Mouse (Mus musculus): Measurements from ENCODE around the gene Gm45208.
"Not testable (repeated sequence)": the region's sequence is repeated elsewhere in the genome, so short reads cannot be mapped to it uniquely, and the experiment has no call there.

Gm45208 gene

DNA sequence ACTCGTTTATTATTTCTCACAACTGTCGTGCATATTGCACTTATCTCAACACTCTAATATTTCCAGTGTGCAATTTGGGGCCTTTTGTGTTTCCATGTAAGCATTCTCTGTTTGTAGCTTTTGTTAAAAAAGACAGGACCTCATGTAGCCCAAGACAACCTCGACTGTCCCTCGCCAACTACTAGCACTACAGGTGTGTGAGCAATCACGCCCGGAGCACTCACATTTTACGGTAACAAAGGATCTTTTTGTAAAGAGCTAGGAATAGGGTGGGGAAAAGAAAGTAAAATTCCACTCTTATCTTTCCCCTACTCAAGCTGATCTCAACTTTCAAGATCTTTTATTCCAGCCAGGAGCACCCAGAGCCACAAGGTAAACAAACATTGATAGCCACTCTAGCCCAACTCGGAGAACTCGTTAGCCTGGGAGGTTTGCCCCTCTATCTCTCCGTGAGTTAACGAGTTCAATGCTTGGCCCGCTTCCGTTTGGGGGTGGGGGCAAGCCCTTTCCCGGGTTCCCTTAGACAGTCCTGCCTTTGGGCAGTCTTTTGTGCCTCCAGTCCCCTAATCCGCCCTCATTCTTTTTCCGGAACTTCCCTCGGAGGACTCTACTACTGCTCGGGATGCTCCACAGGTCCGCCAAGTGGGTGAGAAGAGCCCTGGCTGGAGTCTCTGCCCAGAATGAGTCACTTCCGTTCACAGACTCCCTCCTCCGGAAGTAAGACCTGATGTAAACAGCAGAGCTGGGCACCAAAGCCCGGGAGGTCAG, at the start of gene Gm45208:
TSS of gene Gm45208 (plus strand) at position 732 of the 768 bp plus-strand sequence.
- DNase-seq: peak; percentile 82

DNA sequence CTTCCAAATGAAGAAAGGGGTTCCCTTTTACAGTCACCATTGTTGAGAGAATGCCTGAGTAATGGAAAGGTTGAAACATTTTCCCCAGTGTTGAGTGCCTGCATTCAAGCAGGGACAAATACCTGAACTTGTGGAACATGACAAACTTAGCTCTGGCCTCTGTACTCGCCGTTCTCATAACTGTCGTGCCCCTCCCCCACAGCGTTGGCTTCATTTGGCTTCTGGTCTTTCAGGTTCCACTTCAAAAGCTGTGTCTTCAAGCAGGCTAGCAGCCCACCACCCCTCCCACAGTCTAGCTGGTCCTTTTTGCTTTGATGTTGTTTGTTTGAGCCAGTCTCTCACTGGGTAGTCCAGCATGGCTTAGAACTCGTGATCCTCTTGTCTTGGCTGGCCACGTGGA, 49.3 kb upstream of the Gm45208 start:
- DNase-seq: peak; percentile 31

DNA sequence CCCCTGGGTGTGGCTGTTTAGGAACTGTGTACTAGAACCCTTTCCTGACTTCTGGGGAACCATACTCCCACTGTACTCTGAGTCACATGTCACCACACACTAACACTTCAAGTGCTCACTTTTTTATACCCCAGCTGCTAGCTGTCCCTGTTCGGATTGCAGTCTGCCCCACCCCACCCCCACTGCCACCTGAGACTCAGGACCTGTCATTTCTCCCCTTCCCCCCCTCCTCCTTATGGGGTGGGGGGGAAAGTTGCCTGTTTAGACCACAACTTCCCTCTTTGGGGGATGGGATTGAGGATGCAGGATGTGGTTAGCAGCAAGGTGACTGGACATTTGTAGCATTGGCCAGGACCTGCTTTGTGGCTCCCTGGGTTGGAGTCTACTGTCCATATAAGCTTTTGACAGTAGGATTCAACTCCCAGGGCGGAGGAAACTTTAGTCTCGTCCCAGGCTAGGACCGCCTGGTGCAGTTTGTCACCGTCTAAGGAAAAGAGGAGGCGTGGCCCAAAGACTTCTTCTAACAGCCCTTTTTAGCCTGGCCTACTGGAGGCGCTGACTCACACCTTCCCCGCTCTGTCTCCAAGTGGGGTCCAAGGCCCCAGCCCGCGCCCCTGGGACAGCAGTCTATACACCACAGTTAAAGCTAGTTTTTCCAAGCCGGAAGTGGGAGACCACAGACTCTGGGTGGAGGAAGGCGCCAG, 48.3 kb upstream of the Gm45208 start:
- DNase-seq: peak; percentile 43

DNA sequence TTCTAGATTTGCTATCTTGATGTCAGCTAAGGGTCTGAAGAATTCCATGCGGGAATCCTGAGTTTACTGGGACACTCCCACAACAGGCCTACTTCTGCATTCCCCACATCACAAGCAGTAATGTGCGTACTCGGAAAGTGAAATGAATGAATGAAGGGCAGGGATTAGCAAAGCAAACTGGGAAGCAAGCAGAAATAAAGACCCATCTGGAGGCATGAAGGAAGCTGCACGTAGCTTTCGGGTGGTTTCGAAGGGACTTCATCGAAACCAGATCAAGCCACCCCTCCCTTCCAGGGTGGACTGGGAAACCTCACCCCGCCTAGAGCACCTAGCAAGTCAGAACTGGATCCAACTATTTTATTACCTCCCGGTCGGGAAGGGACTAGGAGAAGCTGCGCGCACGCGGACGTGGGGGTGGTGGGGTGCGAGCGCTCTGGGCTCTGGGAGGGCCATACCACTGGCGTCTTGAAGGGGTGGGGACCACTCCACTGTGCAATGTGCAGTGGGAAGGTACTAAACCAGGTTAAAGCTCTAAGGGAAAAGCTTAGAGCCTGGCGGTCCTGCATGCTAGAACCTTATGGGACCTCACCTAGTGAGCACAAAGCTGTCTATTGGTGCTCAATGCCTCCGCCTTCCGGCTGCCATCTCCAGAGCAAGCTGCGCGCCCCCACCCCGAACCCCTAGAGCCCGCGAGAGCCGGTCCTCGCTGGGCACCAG, 47.6 kb upstream of the Gm45208 start:
- DNase-seq: peak; percentile 22

DNA sequence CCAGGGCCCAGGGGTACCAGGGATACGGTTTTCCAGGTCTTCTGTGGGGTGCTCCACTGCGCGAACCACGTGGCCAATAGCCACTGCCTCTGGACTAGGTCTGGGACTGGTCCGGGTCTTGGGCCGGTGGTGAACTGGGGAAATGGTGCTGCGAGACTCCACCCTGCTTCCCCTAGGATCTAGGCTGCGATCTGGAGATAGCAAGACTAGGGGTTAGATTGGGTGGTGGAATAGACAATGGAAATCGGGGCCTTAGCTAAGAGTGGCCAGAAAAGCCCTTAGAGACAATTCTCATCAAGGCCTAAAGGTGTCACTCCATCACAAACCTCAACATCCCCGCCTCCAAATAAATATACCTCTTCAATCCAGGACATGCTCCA, 47.1 kb upstream of the Gm45208 start:
- DNase-seq: no peak

DNA sequence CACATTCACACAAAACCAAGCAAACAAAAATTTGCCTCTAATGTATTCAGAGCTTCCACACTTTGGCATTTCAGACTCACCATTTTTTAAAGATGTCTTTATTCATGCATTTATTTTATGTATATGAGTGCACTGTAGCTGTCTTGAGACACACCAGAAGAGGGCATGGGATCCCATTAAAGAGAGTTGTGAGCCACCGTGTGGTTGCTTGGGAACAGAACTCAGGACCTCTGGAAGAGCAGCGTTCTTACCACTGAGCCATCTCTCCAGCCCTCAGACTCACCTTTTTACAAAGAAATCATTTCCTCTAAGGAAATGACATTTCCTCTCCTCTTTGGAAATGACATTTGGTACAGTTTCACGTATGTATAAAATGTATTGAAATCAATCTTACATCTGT, 43.1 kb upstream of the Gm45208 start:
- no peak for DNase-seq

DNA sequence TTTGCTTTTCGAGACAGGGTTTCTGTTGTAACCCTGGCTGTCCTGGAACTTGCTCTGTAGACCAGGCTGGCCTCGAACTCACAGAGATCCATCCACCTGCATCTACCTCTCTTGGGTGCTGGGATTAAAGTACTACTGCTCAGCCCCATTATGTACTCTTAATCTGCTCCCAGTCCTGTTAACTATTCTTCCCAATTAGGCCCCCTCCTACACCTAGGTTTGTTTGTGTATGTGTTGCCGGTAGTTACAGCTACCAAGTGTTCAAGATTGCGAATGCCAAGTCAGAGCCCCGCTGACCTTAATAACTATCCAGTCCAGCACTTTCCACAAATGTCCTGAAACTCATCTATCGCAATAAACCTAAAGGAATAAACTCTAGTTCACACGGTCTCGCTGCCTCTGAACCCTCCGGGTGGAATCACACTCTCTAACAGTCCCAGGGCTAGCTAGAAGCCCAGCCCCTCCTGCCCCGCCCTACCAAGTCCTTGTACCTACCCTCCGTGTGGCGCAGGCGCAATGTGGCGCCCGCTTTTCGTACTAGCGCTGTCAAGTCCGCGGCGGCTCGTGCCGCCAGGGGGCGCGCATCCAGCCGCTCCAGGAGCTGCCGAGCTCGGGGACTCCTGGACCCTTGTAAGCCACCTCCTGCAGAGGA, 42.5 kb upstream of the Gm45208 start:
- DNase-seq: peak; percentile 94

DNA sequence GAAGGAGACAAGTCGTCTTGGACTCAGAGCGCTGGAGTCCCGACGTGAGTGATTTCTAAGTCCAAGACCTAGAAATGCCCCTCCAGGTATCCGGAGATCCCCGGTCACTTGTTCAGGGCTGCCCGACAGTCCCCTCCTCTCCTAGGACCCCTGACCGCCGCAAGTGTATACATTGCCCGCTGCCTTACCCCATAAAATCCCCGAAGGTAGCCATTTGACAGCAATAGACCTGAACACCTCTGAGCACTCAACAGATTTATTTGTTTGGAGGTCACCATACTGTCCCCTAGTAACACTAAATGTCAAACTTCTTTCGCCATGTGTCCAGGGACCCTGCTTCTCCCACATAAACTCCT, 42.0 kb upstream of the Gm45208 start:
- no peak for DNase-seq

DNA sequence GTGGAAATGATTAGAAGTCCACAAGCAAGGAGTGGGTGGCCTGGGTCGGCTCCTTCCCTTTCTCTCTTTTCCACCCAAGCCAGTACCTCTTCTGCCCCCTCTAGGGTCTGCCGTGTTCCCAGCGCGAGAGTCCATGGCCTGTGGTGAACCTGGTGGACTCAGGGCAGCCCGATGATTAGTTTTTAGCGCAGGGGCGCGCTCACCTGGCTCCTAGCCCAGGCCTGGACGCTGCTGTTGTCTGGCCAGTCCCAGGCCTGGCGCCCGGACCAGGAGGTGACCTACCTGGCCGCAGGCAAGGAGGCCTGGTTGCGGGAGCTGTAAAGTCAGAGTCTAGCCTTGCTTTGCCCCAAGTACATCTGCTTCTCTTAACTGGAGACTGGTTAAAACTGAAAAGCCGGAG, 41.2 kb upstream of the Gm45208 start, which contains the start of gene Magix:
TSS of gene Magix (minus strand) at position 388 of the 400 bp plus-strand sequence.
- DNase-seq: peak; percentile 12

DNA sequence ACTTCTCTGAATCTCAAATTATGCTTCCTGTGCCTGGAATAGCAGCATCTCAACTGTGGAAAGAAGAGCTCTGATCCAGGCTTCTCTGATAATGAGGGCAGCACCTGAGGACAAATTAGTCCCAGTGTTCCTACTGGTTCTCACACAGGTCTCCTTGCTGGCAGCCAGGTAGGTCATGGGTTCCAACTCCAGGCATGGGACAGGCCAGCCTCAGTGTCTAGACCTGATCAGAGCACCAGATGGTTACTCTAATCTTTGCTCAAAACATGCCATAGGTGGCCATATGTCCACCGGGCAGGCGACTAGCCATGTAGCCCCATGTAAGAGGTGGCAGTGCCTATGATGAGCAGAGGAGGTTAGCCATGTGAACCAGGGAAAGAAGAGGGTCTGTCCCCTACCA, 33.7 kb upstream of the Gm45208 start:
- no peak for DNase-seq

DNA sequence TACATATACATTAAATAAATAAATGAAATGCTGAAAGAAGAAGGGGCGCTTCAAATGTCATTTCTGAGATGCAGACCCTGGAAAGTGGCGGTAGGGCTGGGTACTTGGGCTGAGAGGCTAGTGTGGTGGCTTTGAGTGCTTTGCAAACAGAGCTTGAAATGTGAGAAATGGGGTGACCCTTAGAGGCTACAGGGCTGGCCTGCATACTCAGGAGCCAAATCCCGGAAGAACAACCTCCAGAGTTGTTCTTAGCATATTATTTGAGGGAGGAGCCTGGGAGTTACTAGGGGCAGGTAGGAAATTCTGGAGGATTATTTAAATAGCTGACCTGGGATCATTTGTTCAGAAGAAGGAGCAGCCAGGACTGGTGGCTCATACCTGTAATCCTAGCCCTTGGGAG, 31.6 kb upstream of the Gm45208 start:
- peak; percentile 10 for DNase-seq

DNA sequence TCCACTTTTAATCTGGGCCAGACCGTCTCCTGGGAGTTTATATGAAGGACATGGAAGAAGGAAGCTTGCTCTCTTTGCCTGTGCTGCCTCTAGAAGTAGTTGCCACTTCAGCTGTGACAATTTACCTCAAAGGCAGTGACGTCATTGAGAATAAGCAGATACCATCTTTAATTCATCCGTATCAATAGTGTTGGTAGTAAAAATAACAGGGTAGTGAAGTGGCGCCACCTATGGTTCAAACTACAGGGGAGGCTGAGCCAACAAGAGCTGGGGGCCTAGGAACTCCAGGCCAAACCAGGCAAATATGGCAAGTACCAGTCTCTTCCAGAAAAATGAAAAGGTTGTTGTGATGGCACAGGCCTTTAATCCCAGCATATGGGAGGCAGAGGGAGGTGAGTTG, 29.2 kb upstream of the Gm45208 start:
- peak; percentile 53 for DNase-seq

DNA sequence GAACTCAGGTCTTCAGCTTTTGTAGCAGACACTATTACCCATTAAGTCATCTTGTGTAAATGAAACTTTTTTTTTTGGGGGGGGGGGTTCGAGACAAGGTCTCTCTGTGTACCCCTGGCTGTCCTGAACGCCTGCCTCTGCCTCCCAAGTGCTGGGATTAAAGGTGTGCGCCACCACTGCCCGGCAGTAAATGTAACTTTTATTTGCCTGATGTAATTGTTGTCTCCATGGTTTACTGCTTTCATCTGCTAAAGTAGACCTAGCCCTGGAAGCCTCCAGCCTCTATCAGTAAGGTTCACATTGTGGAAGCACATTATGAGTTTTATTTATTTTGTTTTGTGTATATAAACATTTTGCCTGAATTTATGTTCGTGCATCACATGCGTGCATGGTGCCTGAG, 25.5 kb upstream of the Gm45208 start:
- no peak for DNase-seq

DNA sequence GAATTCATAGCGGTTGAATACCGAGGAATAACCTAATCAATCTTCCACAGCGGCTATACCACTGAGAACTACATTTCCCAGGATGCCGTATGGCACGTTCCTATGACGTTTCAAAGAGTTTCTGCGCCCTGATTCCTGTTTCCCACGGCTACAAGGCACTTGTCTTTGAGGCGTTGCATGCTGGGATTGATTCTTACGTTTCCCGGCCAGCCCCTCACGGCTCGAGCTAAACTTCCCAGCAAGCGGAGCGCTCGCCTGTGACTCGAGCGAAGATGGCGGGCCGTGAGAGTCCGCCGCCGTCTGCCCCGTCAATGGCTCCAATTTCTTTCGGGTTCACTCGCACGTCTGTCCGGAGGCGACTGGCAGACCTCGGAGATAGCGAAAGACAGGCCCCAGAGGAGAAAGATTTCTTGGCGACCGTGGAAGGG, 25.1 kb upstream of the Gm45208 start, which contains the start of gene Gpkow:
TSS of gene Gpkow (plus strand) at position 178 of the 428 bp plus-strand sequence.
- DNase-seq: peak; percentile 91

DNA sequence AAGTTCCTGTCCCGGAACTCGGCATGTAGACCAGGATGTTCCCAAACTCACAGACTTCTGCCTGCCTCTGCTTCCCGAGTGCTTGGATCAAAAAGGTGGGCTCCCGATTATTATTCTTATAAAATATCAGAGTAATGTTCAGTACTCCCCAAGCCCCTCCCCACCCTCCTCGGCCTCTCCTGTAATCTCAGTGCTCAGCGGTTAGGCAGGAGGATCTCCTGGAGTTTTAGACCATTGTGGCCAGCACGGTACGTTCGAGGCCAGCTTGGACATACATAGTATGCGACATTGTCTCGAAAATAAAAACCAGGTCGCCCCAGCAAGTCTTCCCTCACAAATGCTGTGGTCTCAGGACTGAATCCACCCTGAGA, 8.3 kb upstream of the Gm45208 start:
- DNase-seq: not testable (repeated sequence)

DNA sequence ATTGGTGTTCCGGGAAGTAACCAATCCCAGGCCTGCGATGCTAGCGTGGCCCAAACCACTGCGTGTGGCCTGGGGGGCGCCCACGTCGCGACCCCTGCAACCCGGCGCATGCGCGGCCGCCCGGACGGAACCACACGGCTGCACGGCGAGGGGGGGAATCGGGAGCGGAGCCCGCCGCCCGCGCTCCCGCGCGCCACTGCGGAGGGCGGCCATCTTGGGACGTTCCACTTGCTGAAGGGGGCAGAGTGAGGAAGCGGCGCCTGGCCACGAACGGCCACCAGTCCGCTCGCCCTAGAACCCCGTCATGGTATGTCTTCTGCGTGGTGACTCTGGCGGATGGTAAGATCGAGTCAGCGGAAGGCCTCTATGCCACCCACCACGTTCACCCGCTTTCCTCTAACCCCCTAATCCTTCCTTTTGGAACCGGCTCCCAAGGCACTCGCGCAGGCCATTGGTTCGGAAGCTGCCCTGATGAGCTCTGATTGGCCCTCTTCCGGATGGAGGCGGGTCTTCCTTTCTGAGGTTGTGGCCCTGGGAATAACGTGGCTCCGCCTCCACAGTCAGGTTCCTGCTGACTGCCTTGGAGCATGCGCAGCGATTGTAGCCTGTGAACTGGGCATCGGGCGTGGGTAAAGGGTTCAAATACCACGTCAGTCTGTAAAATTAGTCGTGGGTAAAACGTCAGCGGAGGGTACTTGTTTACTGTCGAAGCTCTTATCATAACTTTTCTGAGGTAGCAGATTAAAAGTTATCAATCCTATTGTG, 7.7 kb upstream of the Gm45208 start, which contains the start of gene Wdr45:
TSS of gene Wdr45 (plus strand) at position 199 of the 765 bp plus-strand sequence.
- DNase-seq: peak; percentile 97

DNA sequence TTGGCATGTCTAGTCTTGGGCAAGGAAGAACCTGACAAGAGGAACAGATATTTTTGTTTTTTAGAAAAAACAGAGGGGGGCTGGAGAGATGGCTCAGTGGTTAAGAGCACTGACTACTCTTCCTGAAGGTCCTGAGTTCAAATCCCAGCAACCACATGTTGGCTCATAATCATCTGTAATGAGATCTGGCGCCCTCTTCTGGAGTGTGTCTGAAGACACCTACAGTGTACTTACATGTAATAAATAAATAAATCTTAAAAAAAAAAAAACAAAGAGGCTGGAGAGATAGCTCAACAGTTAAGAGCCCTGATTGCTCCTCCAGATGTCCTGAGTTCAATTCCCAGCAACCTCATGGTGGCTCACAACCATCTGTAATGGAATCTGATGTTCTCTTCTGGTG, 6.0 kb upstream of the Gm45208 start:
- DNase-seq: not testable (repeated sequence)

DNA sequence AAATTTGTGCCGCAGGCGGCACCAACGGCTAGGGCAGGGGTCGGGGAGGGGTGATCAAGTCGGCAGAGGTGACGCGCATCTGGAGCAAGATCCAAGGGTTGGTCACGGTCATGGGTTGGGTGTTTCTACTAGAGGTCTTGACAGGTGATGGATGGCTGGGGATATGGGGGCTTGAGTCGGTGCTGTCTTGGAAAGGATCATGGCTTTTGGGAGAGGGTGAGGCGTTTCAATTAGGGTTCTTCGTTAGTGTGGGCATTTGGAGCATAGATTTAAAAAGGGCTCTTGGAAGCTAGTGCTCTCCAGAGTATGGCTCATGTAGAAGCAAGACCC, 202 bp downstream of the Gm45208 start:
- no peak for DNase-seq

DNA sequence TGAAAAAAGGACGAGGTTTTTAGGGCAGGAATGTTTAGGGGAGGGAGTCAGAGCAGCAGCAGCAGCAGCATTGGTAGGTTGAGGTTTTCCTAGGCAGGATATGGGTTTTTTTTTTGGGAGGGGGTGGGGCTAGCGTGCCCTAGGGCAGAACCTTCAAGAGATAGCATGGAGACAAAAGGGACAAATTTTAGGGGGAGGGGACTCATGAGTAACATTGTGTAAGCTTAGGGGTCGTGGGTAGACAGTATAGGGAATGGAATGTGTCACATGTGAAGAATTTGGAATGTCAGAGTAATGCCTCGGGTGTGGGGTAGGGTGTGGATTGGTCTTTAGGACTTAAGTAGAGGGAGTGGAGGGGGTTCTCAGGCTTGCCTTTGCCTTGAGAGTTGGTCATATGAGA, 646 bp downstream of the Gm45208 start:
- no peak for DNase-seq

DNA sequence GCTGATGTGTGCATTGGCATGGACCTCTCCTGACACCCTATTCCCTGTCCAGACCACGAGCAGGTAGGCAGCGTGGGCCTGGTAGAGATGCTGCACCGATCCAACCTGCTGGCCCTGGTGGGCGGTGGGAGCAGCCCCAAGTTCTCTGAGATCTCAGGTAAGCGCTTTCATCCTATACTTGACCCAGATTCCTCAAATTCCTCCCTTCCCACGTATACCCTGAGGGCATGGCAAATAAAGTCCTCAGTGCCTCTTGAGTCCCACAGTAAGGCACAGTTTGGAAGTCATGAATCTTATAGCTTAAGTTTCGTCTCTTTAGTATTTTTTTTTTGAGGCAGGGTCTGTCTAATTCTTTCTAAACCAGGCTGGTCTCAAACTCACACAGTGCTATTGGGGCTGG, 2.1 kb downstream of the Gm45208 start:
- DNase-seq: no peak

DNA sequence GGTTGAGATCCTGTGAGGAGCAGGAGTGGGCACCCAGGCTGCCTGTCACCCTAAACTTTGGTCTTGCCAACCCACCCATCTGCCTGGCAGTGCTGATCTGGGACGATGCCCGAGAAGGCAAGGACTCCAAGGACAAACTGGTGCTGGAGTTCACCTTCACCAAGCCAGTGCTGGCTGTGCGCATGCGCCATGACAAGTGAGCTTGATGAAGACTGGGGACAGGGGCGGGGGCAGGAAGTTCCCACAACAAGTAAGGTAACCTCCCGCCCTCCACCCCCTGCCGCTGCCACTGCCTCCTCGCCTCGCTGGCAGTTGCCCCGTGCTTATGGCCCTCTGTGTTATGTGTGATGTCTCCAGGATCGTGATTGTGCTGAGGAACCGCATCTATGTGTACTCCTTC, 3.8 kb downstream of the Gm45208 start:
- no peak for DNase-seq

DNA sequence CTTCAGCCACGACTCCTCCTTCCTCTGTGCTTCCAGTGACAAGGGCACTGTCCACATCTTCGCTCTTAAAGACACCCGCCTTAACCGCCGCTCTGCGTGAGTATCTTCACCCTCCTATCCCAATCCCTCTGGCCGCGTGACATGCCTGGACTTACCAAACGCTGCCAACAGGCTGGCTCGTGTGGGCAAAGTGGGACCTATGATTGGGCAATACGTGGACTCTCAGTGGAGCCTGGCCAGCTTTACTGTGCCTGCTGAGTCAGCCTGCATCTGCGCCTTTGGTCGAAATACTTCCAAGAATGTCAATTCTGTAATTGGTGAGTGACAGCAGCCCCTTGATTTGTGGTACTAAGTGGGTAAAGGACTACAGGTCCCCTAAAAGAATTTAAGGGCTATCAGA, 5.1 kb downstream of the Gm45208 start:
- no peak for DNase-seq

All from lung, postnatal 10 days (tissue).